Mouse (Mus musculus): ENCODE data around the gene Wdr31.

DNA sequence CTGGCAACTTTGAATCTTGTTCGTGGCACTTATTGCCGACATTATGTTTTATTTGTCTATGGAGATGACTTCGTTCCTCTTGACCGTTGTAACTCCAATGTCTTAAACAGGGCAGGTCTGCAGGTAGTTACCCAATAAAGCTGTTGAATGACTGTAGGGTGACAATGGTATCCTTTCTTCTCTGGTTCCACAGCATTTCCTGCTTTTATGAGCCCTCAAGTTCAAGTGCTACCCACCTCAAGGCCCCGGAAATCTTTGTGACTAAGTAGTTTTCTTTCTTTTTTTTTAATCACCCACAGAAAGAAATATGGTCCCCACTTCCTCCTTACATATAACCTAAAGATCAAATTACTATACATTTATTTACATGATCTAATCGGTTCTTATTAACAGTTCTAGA is 5.1 kb upstream of the Wdr31 start:
- no peak for TF ChIP-seq CTCF (IDR thresholded peaks at IDR 0.05; ENCODE audit: control insufficient read depth, insufficient read depth, insufficient read length)
- TF ChIP-seq CEBPB (IDR thresholded peaks at IDR 0.05; ENCODE audit: low read depth): no peak
- TF ChIP-seq MAX (IDR thresholded peaks at IDR 0.05): no peak
- no peak for TF ChIP-seq USF1 (IDR thresholded peaks at IDR 0.05; ENCODE audit: low read depth)
- no peak for TF ChIP-seq MYOD1 (IDR thresholded peaks at IDR 0.05; ENCODE audit: control insufficient read depth, insufficient read length, low read depth)
- no peak for TF ChIP-seq MYOG (IDR thresholded peaks at IDR 0.05; ENCODE audit: control insufficient read depth, extremely low read depth, insufficient read length)
